Mouse (Mus musculus): ENCODE measurements around the gene Klk1b8.

GRCm38 (mm10) chr7:43921941-43922340 lies 28.5 kb upstream of the Klk1b8 start:
- TF ChIP-seq CTCF (IDR thresholded peaks at IDR 0.05; ENCODE audit: insufficient read depth, low read depth, low read length) (no peak), POLR2A (IDR thresholded peaks at IDR 0.05; ENCODE audit: insufficient read depth, low read depth, low read length) (no peak)
